Mouse (Mus musculus) neural tube, embryonic 11.5 days (tissue): ENCODE measurements around the gene Hoxd11. TPM values are rescaled to one million over a fixed set of nuclear protein-coding genes. Genes with fewer than 3 reads are reported as not detected.

Source experiments
- ATAC-seq: fragments of 200-750 bp; cut with Nextera tagmentation; 2 replicates; pipeline ENCODE4 v1.8.0; 2017; ENCODE audit warnings: moderate number of reproducible peaks, mild to moderate bottlenecking, moderate TSS enrichment, moderate library complexity; ENCODE audit not compliant: insufficient read depth, low FRiP score, low TSS enrichment
- DNase-seq: peaks from one replicate; pipeline ENCODE4 v3.0.0-alpha.2; 2015; ENCODE audit warnings: low spot score
- H3K27ac ChIP-seq: fragments of 300-500 bp; sonication (generic); 2 replicates; pipeline ENCODE4 v1.5.1; 2014; ENCODE audit warnings: low read depth, mild to moderate bottlenecking, low read length
- H3K27me3 ChIP-seq: fragments of 300-500 bp; sonication (generic); 2 replicates; pipeline ENCODE4 v1.6.1; 2014; ENCODE audit warnings: mild to moderate bottlenecking, low read length, mixed read lengths; ENCODE audit not compliant: control insufficient read depth, insufficient read depth
- H3K36me3 ChIP-seq: fragments of 300-500 bp; sonication (generic); 2 replicates; pipeline ENCODE4 v1.6.1; 2014; ENCODE audit warnings: mild to moderate bottlenecking, low read length, moderate library complexity, mixed read lengths; ENCODE audit not compliant: control insufficient read depth, insufficient read depth
- H3K4me1 ChIP-seq: fragments of 300-500 bp; sonication (generic); 2 replicates; pipeline ENCODE4 v1.6.1; 2014; ENCODE audit warnings: low read length, mixed read lengths; ENCODE audit not compliant: control insufficient read depth, insufficient read depth
- H3K4me2 ChIP-seq: fragments of 300-500 bp; sonication (generic); 2 replicates; pipeline ENCODE4 v1.6.1; 2014; ENCODE audit warnings: low read depth, mild to moderate bottlenecking, moderate library complexity
- H3K4me3 ChIP-seq: fragments of 300-500 bp; sonication (generic); 2 replicates; pipeline ENCODE4 v1.5.1; 2014; ENCODE audit warnings: low read depth, low read length
- H3K9ac ChIP-seq: fragments of 300-500 bp; sonication (generic); 2 replicates; pipeline ENCODE4 v1.6.1; 2014; ENCODE audit warnings: mild to moderate bottlenecking, low read length
- H3K9me3 ChIP-seq: fragments of 300-500 bp; sonication (generic); 2 replicates; pipeline ENCODE4 v1.6.1; 2016; ENCODE audit warnings: low read length; ENCODE audit not compliant: control insufficient read depth
- WGBS: fragments of 180-500 bp; shearing (Covaris S2); extraction: QIAGEN DNeasy Blood & Tissue Kit; methylation state at CpG from one replicate; pipeline ENCODE4 v1.1.7; 2014; 5-methylcytosine and 5-hydroxymethylcytosine counted together
- polyA plus RNA-seq: library from polyadenylated mRNA; unstranded; fragments of >200 nt; fragmentation: Nextera tagmentation; extraction: Ambion mirVana; gene quantifications from 2 replicates; pipeline ENCODE4 v1.2.1, GENCODE M21; 2014

The Hoxd11 gene
- polyA plus RNA-seq, 1 experiment from 2014 or later, result 8.5 TPM

GRCm38 (mm10) chr2:74682796-74683195, 3.4 kb downstream of the Hoxd11 start:
- no peaks in the 10 kb centered on the region for H3K4me1 ChIP-seq
- H3K9me3 ChIP-seq, result no peaks in the 10 kb centered on the region
- H3K4me3 ChIP-seq, result peak overlapping the region; percentile 41
- H3K27me3 ChIP-seq, result peaks cover 98% of the 10 kb centered on the region
- ATAC-seq (no peak), DNase-seq (peak; percentile 29)
- H3K4me2 ChIP-seq, result peak overlapping the region; percentile 32
- no peaks in the 10 kb centered on the region for H3K36me3 ChIP-seq
- under 1% methylated on average over 29 of the region's 51 CpGs for WGBS
- H3K27ac ChIP-seq, result 0 out of 2 replicates have a peak overlapping the region, but pooled peaks have one; percentile 39
- peak overlapping the region; percentile 70 for H3K9ac ChIP-seq

GRCm38 (mm10) chr2:74683471-74683951, 4.2 kb downstream of the Hoxd11 start:
- no peaks in the 10 kb centered on the region for H3K36me3 ChIP-seq
- DNase-seq, result peak; percentile 48
- H3K9ac ChIP-seq, result peak overlapping the region; percentile 29; the same call in 1 of the 2 replicates

GRCm38 (mm10) chr2:74684106-74684505, 4.7 kb downstream of the Hoxd11 start:
- Histone ChIP-seq H3K4me2 (peak overlapping the region; percentile 28), H3K4me3 (peak overlapping the region; percentile 41), H3K36me3 (no peaks in the 10 kb centered on the region), H3K4me1 (no peaks in the 10 kb centered on the region), H3K9me3 (no peaks in the 10 kb centered on the region), H3K9ac (peak overlapping the region; percentile 42), H3K27ac (no peak overlapping the region), H3K27me3 (peaks cover 98% of the 10 kb centered on the region)
- DNase-seq (peak; percentile 33), ATAC-seq (no peak)
- 0% methylated on average over 12 of the region's 12 CpGs for WGBS

More at GRCm38 (mm10) chr2:74683471-74683951, 4.2 kb downstream of the Hoxd11 start:
- Histone ChIP-seq H3K4me1 (no peaks in the 10 kb centered on the region), H3K4me2 (peak overlapping the region; percentile 32), H3K9me3 (no peaks in the 10 kb centered on the region), H3K27me3 (peaks cover 98% of the 10 kb centered on the region), H3K4me3 (peak overlapping the region; percentile 41), H3K27ac (0 out of 2 replicates have a peak overlapping the region, but pooled peaks have one; percentile 10)
- under 1% methylated on average over 18 of the region's 18 CpGs for WGBS
- no peak; the same call in 1 of the 2 replicates for ATAC-seq

GRCm38 (mm10) chr2:74685059-74685603, 5.8 kb downstream of the Hoxd11 start:
- Histone ChIP-seq H3K9ac (no peak overlapping the region), H3K4me2 (peak overlapping the region; percentile 28), H3K27me3 (peaks cover 98% of the 10 kb centered on the region), H3K4me1 (no peaks in the 10 kb centered on the region), H3K27ac (no peak overlapping the region), H3K4me3 (no peak overlapping the region), H3K36me3 (no peaks in the 10 kb centered on the region), H3K9me3 (no peaks in the 10 kb centered on the region)
- DNase-seq (no peak), ATAC-seq (no peak)
- WGBS, result 8% methylated on average over 4 of the region's 4 CpGs

- Histone ChIP-seq H3K36me3 (no peaks in the 10 kb centered on the region), H3K9ac (peak overlapping the region; percentile 60), H3K4me1 (no peaks in the 10 kb centered on the region), H3K27ac (no peak overlapping the region), H3K4me3 (peak overlapping the region; percentile 35), H3K27me3 (peaks cover 93% of the 10 kb centered on the region), H3K4me2 (peak overlapping the region; percentile 38), H3K9me3 (no peaks in the 10 kb centered on the region)
- DNase-seq (peak; percentile 84), ATAC-seq (no peak)
- 4% methylated on average over 17 of the region's 17 CpGs for WGBS
Measured at GRCm38 (mm10) chr2:74686301-74686987, 7.1 kb downstream of the Hoxd11 start.

GRCm38 (mm10) chr2:74686988-74687697, 7.8 kb downstream of the Hoxd11 start:
- no peaks in the 10 kb centered on the region for H3K9me3 ChIP-seq
- peak; percentile 52 for DNase-seq
- H3K27me3 ChIP-seq, result peaks cover 92% of the 10 kb centered on the region
- ATAC-seq, result no peak
- peak overlapping the region; percentile 60 for H3K9ac ChIP-seq
- H3K4me2 ChIP-seq, result peak overlapping the region; percentile 38
- 0 out of 2 replicates have a peak, but pooled peaks cover 3% of the 10 kb centered on the region for H3K4me1 ChIP-seq
- H3K4me3 ChIP-seq, result peak overlapping the region; percentile 35
- peak overlapping the region; percentile 11; the same call in 1 of the 2 replicates for H3K27ac ChIP-seq
- no peaks in the 10 kb centered on the region for H3K36me3 ChIP-seq
- WGBS, result under 1% methylated on average over 27 of the region's 27 CpGs

GRCm38 (mm10) chr2:74687698-74688555, 8.6 kb downstream of the Hoxd11 start:
- Histone ChIP-seq H3K9me3 (no peaks in the 10 kb centered on the region), H3K4me2 (peak overlapping the region; percentile 38), H3K27me3 (peaks cover 92% of the 10 kb centered on the region), H3K36me3 (no peaks in the 10 kb centered on the region), H3K27ac (peak overlapping the region; percentile 11; the same call in 1 of the 2 replicates), H3K4me1 (0 out of 2 replicates have a peak, but pooled peaks cover 3% of the 10 kb centered on the region), H3K4me3 (peak overlapping the region; percentile 35), H3K9ac (peak overlapping the region; percentile 60)
- ATAC-seq, result no peak
- DNase-seq, result peak; percentile 48
- under 1% methylated on average over 31 of the region's 31 CpGs for WGBS
